Mouse (Mus musculus) lung, postnatal 36 days (tissue): ENCODE measurements around the gene Tom1.

Experiments used
- DNase-seq: peaks from one replicate; pipeline ENCODE4 v3.0.0; 2022; ENCODE audit warnings: mixed read lengths

The Tom1 gene

GRCm38 (mm10) chr8:75042974-75043373 lies 9.5 kb downstream of the Tom1 start:
- DNase-seq = no peak

DNA sequence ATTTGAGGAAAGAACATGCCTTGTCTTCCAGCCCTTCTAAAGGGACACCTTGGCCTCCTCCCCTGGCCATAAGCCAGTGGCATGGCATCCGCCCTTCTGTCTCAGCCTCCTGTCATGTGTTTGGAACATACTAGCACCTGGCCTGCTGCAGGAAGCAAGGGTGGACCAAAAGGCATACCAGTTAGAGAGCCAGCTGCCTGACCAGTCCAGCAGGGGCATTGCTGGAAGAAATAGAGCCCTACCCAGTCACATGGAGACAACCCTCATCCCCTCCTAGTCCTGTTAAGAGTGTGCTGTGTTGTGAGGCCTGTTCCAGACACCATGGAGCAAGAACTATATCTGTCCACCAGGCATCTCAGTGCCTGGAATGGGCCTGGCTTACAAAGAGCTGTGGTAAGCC lies 12.8 kb downstream of the Tom1 start:
- DNase-seq = no peak

DNA sequence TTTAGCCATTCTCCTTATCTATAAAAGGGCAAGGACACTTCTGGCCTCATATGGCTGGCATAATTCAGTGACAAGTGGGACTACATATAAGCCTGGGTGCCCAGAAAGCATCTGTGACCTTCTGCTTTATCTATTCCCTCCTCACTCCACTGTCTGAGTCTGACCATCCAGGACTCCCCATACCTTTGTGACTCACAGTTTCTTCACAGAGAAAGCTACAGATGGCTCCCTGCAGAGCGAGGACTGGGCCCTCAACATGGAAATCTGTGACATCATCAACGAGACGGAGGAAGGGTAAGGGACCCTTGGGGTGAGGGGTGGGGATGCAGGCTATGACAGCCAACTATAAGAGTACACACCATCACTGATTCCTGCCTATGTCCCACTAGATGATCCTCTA lies 14.3 kb downstream of the Tom1 start:
- no peak for DNase-seq

DNA sequence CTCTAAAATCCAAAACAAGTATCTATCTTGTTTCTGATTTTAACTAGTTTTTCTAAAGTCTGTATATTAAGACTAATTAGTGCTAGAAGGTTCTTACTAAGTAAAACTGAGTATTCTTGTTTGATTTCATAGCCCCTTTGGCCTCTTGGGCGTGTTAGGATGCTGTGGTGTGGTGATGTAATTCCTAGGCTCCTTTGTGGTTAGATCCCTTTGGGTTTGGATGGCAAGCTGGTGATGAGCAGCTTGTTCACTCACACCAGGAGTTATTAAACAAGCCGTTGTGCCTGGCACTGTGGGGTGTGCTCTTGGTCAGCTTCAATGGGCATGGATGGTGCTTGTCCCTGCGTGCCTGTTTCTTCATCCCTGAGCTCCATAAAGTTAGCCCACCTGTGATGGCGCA lies 19.8 kb downstream of the Tom1 start:
- DNase-seq = no peak

DNA sequence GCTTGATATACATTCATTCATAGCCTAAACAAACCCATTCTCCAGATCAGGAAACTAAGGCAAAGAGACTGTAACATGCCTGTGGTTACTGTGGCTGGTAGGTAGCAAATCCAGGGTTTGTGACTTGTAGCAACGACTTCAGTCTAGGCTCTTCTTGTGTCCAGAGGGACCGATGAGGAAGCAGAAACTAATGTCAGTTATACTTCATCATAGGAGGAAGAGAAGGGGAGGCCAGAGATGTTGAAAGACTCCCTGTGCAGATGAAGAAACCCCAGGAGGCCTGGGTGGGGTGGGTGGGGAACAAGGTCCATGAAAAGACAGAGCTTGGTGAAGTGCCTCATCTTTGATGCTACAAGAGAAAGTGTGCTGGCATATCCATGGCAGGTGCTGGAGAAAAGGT lies 22.2 kb downstream of the Tom1 start:
- DNase-seq = no peak

DNA sequence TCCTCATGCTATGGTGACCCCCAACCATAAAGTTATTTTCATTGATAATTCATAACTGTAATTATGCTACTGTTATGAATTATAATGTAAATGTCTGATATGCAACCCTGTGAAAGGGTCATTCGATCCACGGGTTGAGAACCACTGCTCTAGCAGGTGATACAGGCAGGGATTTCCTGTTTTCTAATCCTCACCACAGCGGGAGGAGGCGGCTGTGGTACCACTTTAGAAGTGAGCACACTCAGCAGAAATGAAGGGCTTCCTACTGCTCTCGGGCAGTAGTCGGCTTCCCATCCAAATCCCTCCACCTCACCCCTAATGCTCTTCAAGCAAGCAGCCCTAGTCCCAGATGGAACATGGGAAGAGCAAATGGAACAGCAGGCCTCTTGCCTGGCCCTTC lies 26.5 kb downstream of the Tom1 start:
- no peak for DNase-seq

DNA sequence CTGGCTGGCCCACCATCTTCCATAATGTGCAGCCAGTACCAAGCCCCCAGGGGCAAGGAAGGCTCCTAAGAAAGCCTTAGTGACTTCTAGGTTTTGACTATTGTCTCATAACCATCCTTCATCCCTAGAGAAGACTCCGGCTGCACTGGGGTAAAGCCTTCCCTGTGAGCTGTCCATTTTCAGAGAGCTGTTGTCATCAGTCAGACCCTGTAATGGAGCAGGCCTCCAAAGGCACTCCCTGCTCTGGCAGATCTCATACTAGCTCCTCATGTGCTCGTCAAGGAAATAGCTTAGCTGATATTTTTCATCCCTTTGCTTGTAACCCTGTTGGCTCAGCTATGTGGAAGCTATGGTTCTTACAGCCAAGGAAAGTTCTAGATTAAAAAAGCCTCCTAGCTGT lies 27.3 kb downstream of the Tom1 start:
- no peak for DNase-seq

DNA sequence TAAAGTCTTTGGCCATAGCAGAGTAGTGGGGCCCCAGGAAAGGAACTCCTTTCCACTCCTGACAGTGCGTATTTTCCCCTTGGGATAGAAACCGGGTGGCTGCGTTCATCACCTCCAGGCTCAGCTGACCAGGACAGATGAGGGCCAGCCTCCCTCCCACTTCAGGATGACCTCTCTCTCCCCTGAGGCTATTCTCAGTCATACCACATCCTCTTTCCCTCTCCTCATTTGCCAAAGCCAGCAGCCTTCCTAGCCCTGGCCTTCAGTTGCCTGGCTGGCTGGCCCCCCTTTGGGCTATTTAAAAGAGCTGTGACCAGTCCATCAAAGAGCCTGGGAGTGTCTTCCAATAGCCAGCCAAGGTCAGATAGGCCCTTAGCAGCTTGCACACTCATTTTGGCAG lies 29.8 kb downstream of the Tom1 start:
- no peak for DNase-seq

DNA sequence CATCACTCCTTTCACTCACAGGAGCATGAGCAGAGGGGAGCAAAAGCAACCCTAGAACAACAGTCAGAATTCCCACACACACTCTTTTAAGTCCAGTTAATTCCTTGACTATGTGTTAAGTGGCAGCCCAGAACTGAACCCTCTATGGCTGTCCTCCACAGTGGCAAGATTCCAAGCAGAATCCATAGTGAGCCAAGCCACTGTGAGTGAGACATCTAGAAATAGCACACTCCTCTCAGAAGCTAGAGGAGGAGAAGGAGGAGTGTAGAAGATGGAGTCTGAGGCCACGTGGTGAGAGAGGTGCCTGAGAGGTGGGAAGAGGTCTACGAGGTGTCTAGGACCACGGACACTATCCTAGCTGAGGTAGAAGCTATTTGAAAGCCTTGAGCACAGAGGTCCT lies 31.3 kb downstream of the Tom1 start:
- DNase-seq = no peak

GRCm38 (mm10) chr8:75067287-75067686 lies 33.8 kb downstream of the Tom1 start:
- no peak for DNase-seq

- DNase-seq = no peak
Observed at GRCm38 (mm10) chr8:75070297-75070696, 36.8 kb downstream of the Tom1 start.

DNA sequence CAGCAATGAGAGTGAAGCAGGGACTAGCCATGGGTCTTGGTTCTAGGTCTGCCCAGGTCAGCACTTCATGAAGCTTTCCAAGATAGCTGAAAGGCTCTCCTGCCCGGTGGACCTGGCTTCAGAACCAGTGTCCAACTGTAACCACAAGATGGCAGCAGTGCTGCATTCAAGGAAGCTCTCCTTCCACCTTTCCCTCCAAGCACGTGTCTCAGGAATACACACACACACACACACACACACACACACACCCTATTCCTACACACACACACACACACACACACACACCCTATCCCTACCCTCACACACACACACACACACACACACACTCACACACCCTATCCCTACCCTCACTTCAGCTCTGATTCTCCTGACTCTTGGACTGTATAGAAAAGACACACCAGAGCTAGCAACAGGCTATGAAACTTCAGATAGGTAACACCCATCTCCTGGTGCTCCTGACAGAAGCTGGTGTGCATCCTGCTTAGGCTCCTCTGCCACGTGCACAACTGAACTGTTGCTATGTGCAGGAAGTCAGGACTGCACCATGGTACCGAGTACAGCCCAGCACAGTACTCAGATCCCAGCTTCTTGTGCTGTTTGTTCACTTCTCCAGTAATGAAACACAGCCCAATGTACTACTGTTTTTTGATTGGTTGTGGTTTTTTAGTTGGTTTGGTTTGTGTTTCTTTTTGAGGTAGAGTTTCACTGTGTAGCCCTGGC lies 38.3 kb downstream of the Tom1 start:
- DNase-seq = peak; percentile 92

DNA sequence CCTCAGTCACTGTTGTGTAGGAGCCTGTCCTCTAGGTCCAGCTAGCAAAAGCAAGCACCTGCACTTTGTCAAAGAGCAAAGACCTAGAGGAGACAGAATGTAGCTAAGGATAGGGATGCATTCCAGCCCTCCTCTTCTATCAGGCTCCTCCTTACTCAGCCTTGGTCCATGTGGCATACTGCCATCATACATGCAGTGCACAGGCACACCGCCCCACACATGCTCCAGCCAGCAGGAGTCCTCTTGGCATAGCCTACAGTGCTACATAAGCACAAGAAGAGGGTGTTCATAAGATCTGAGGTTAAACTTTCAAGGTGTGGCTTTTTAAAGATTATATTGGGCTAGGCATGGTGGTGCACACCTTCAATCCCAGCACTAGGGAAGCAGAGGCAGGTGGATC lies 41.4 kb downstream of the Tom1 start:
- no peak for DNase-seq

- no peak for DNase-seq
Observed at GRCm38 (mm10) chr8:75078215-75078614, 44.7 kb downstream of the Tom1 start.

GRCm38 (mm10) chr8:75078851-75079250 lies 45.3 kb downstream of the Tom1 start:
- DNase-seq = no peak

GRCm38 (mm10) chr8:75081364-75082040 lies 48.0 kb downstream of the Tom1 start:
- no peak for DNase-seq

GRCm38 (mm10) chr8:75082181-75082805 lies 48.8 kb downstream of the Tom1 start:
- no peak for DNase-seq

GRCm38 (mm10) chr8:75083846-75084245 lies 50.3 kb downstream of the Tom1 start:
- DNase-seq = peak; percentile 97

GRCm38 (mm10) chr8:75084382-75085064 lies 51.0 kb downstream of the Tom1 start:
- no peak for DNase-seq

DNA sequence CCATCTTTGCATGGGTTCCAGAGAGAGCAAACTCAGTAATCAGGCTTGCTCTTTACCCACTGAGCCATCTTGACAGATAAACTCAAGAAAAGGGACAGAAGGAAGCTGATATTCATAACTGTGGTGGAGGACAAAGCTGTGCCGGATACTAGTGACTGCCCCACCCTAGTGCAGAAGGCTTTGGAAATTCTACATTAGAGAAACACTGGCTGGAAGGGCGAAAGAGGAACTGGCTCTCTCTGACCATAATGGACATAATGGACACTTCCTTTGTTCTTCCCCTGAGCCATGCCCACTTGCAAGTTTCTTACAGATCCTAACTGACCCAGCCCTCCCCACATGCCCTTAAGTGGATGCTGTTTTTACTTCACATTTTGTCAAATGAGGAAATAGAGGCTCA lies 52.5 kb downstream of the Tom1 start:
- peak; percentile 66 for DNase-seq

GRCm38 (mm10) chr8:75087127-75087526 lies 53.6 kb downstream of the Tom1 start:
- DNase-seq = no peak

DNA sequence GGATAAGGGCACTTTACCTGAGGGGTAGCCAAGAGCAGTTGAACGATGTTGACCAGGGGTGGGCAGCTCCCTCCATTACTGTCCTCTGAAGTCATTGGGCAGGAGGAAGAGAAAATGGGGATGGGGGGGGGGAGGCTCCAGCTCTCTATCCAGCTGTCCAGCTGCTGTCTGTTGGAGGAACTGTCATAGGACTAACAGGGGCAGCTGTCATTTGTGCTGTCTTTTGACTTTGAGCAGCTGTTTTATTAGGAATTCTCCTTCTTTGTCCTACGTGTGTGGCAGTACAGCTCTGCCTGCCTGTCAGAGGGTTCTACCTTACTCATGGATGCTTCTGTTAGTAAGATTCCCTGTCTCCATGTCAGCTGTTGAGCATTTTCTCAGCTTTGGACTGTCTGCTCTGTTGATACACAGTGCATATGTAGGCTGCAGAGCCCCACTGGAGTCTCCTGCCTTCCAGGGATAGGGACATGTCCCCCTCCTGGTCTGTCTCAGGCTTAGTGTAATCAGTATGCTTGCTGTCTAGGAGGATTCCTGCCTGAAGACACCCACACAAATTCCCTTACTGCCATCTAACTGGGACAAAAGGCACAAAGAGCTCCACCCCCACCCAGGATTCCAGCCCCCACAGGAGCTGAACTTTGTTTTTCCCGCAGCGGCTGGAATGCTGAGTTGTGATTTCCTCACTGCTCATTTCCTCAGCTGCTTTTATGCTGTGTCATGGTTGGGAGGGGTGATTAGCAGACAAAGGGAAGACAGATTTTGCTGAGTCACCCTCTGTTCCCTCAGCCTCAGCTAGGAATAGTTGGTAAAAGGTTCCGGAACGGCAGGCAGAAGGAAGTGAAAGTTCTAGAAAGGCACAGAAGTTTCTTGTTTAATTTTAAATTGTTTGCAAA lies 55.7 kb downstream of the Tom1 start:
- peak; percentile 96 for DNase-seq
